Mouse (Mus musculus) midbrain, postnatal 0 days (tissue): ENCODE measurements around the gene Prss57. TPM values are rescaled to one million over a fixed set of nuclear protein-coding genes. Genes with fewer than 3 reads are reported as not detected.

Source experiments
- ATAC-seq: fragments of 200-750 bp; cut with Nextera tagmentation; 2 replicates; pipeline ENCODE4 v1.8.0; 2017; ENCODE audit warnings: moderate number of reproducible peaks, mild to moderate bottlenecking, moderate TSS enrichment, moderate library complexity; ENCODE audit not compliant: low FRiP score
- DNase-seq: peaks from one replicate; pipeline ENCODE4 v3.0.0-alpha.2; 2015; ENCODE audit warnings: low spot score
- H3K27ac ChIP-seq: fragments of 300-500 bp; sonication (generic); 2 replicates; pipeline ENCODE4 v1.5.1; 2014; ENCODE audit warnings: low read depth, mild to moderate bottlenecking, low read length, mixed read lengths
- H3K27me3 ChIP-seq: fragments of 300-500 bp; sonication (generic); 2 replicates; pipeline ENCODE4 v1.6.1; 2014; ENCODE audit warnings: low read length, control low read depth, mixed read lengths; ENCODE audit not compliant: insufficient read depth
- H3K36me3 ChIP-seq: fragments of 300-500 bp; sonication (generic); 2 replicates; pipeline ENCODE4 v1.6.1; 2014; ENCODE audit warnings: low read length, control low read depth, mixed read lengths; ENCODE audit not compliant: insufficient read depth
- H3K4me1 ChIP-seq: fragments of 300-500 bp; sonication (generic); 2 replicates; pipeline ENCODE4 v1.6.1; 2014; ENCODE audit warnings: mild to moderate bottlenecking, control low read depth, antibody characterized with exemption, low read length, mixed read lengths; ENCODE audit not compliant: insufficient read depth
- H3K4me2 ChIP-seq: fragments of 300-500 bp; sonication (generic); 2 replicates; pipeline ENCODE4 v1.6.1; 2014; ENCODE audit warnings: low read depth, mild to moderate bottlenecking, low read length, mixed read lengths; ENCODE audit not compliant: poor library complexity, severe bottlenecking
- H3K4me3 ChIP-seq: fragments of 300-500 bp; sonication (generic); 2 replicates; pipeline ENCODE4 v1.5.1; 2014; ENCODE audit warnings: low read depth, mild to moderate bottlenecking, low read length, moderate library complexity
- H3K9ac ChIP-seq: fragments of 300-500 bp; sonication (generic); replicated peaks from 2 replicates; pipeline ENCODE4 v1.6.1; 2014; ENCODE audit warnings: mild to moderate bottlenecking, low read length, moderate library complexity, mixed read lengths; ENCODE audit not compliant: poor library complexity, severe bottlenecking
- H3K9me3 ChIP-seq: fragments of 300-500 bp; sonication (generic); 2 replicates; pipeline ENCODE4 v1.6.1; 2016; ENCODE audit warnings: low read length, control low read depth
- CTCF ChIP-seq: IDR thresholded peaks from 2 replicates; pipeline ENCODE4 v1.5.1; 2016; ENCODE audit warnings: antibody characterized with exemption, mild to moderate bottlenecking
- WGBS: fragments of 180-500 bp; shearing (Covaris S2); extraction: QIAGEN DNeasy Blood & Tissue Kit; methylation state at CpG from one replicate; pipeline ENCODE4 v1.1.7; 2014; 5-methylcytosine and 5-hydroxymethylcytosine counted together
- polyA plus RNA-seq: library from polyadenylated mRNA; unstranded; fragments of >200 nt; fragmentation: Nextera tagmentation; extraction: Ambion mirVana; gene quantifications from 2 replicates; pipeline ENCODE4 v1.2.1, GENCODE M21; 2015
- total RNA-seq: library from RNA; depleted of rRNA; stranded (reverse); fragments of >200 nt; gene quantifications from 2 replicates; pipeline ENCODE4 v1.2.3, GENCODE M21; 2014

Prss57 gene
- total and polyA plus RNA-seq, 2 experiments from 2014 or later, result 0.09 TPM; not detected in 1

DNA sequence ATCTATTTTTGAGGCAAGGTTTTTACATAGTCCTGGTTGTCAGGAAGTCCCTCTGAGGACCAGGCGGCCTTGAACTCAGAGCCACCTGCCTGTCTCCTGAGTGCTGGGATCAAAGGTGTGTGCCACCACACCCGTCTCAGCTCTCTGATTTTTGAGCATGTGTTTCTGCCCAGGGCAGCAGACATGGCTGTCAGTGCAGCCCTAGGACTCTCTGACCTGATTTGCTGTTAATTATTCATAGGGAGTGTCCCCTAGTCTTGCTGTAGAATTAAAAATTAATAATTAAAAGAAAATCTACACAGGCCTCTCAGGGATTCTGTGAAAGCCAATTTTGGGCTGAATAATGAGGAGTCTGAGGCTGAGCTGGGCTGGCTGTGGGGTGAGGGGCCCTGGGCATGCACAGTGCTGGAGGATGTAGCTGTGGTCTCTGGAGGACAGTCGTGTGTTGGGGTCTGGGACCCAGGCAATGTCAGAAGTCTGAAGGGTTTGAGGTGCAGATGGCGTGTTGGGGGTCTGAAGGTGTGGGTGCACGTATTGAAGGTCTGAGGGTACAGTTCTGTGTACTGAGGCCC, 23.6 kb upstream of the Prss57 start:
- no peak overlapping the region for H3K4me2 ChIP-seq
- no peaks in the 10 kb centered on the region for H3K27me3 ChIP-seq
- peaks cover 47% of the 10 kb centered on the region for H3K36me3 ChIP-seq
- WGBS, result 69% methylated on average over 5 of the region's 5 CpGs
- H3K9ac ChIP-seq, result no peak overlapping the region
- H3K27ac ChIP-seq, result no peak overlapping the region
- H3K4me1 ChIP-seq, result no peaks in the 10 kb centered on the region
- H3K4me3 ChIP-seq, result no peak overlapping the region
- no peak for DNase-seq
- no peak for TF ChIP-seq CTCF
- H3K9me3 ChIP-seq, result no peaks in the 10 kb centered on the region
- ATAC-seq, result no peak

DNA sequence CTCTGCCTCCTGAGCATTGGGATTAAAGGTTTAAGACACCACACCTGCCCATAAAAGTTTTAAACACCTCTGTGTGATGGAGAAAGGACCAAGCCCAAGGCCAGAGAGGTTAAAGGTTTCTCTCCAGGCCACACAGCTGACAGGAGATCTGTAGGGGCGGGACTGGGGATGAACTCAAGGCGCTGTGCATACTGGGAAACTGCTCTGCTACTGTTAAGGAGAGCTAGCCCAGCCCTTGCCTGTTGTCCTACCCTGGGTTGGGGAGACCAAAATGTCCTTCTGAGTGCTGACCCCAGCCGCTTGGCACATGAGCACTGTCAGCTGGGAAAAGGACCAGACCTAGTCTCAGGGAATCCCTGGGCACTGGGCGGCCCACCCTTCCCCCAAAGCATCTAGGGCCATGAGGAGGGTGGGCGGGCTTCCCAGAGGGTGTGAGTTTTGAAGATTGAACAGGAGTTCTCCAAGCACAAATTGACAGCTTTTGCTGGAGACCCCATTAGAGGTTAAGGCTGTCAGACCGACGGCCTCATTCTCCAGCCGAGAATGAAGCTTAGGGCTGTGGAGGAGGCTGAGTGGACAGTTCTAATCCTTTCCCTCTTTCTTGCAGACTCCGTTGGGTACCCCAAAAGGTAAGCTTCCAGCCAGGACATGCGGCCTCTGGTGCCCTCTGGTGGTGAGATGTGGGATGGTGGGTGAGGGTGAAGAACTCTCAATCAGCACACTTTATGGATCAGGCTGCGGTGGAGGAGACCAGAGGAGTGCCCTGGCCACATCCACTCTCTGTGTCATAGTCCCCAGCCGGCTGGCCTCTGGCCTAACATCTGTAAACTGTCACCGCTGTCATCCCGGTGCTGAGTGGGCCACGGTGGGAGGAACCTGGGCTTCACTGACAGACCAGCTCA, 21.2 kb upstream of the Prss57 start:
- Histone ChIP-seq H3K27me3 (no peaks in the 10 kb centered on the region), H3K4me2 (no peak overlapping the region), H3K4me1 (no peaks in the 10 kb centered on the region), H3K36me3 (peaks cover 52% of the 10 kb centered on the region), H3K27ac (no peak overlapping the region), H3K9me3 (no peaks in the 10 kb centered on the region), H3K9ac (no peak overlapping the region), H3K4me3 (no peak overlapping the region)
- DNase-seq (peak; percentile 74), ATAC-seq (peak; percentile 42)
- TF ChIP-seq CTCF, result peak; percentile 97
- WGBS, result 39% methylated on average over 15 of the region's 15 CpGs

DNA sequence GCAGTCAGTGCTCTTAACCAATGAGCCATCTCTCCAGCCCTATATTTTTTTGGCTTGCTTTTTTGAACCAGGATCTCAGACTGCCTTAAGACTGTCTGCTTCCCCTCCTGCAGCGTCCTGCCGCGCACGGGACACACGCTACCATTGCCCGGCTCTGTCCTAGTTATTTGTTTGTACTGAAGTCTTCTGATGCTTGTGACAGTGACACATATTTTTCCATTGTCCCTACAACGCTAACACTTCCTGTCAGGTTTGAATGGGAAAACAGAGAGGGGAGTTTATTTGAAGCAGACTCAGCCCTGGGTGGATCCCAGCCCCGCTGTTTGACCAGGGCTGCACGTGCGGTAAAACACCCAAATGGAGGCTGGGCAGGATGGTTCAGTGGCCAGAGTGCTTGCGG, 18.0 kb upstream of the Prss57 start:
- DNase-seq, result no peak
- WGBS, result 86% methylated on average over 11 of the region's 11 CpGs
- no peaks in the 10 kb centered on the region for H3K27me3 ChIP-seq

DNA sequence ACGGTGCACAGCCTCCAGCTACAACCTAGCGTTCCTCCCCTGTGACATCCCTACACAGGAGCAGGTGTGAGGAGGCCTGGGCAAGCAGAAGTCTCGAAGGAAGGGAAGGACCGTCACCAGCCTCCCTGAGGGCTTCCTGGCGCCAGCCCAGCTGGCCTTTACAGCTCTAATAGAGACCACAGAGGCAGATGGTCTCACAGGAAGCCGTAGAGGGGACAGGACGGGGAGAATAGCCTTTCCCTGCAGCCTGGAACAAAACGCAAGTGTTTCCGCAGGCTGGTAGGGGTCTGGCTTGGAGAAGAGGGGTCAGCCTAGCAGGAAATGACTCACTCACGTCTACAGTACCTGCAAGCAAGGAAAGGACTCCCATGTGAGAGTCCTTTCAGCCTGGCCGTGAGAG, 17.1 kb upstream of the Prss57 start:
- no peak for TF ChIP-seq CTCF
- DNase-seq, result peak; percentile 51
- Histone ChIP-seq H3K4me2 (no peak overlapping the region), H3K27ac (peak overlapping the region; percentile 32; the same call in 1 of the 2 replicates), H3K9me3 (no peaks in the 10 kb centered on the region), H3K9ac (no peak overlapping the region), H3K4me3 (no peak overlapping the region), H3K36me3 (peaks cover 32% of the 10 kb centered on the region), H3K27me3 (no peaks in the 10 kb centered on the region), H3K4me1 (peaks cover 9% of the 10 kb centered on the region)
- 44% methylated on average over 11 of the region's 11 CpGs for WGBS
- no peak for ATAC-seq

More for the DNA sequence above, 18.0 kb upstream of the Prss57 start:
- Histone ChIP-seq H3K36me3 (peaks cover 32% of the 10 kb centered on the region), H3K27ac (no peak overlapping the region), H3K4me2 (no peak overlapping the region), H3K9me3 (no peaks in the 10 kb centered on the region), H3K4me1 (no peaks in the 10 kb centered on the region; the same call in 1 of the 2 replicates), H3K9ac (no peak overlapping the region), H3K4me3 (no peak overlapping the region)
- no peak for TF ChIP-seq CTCF
- ATAC-seq, result no peak

DNA sequence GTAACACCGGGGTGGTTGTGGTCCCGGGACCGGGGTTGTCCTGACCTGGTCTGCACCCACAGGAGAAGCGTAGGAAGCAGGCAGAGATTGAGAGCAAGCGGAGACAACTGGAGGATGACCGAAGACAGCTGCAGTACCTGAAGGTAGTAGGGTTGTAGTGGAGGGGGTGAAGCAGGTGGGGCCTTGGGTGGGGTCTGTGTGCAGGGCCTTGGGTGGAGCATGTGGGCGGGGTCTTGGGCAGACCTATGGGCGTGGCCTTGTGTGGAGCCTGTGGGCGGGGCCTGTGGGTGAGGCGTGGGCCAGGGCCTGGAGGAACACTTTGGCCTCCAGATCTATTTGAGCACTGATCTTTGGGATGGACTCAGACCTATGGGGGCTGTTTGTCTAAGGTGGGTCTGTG, 16.2 kb upstream of the Prss57 start:
- Histone ChIP-seq H3K27me3 (no peaks in the 10 kb centered on the region), H3K4me2 (no peak overlapping the region), H3K4me3 (no peak overlapping the region), H3K36me3 (peaks cover 26% of the 10 kb centered on the region), H3K9ac (no peak overlapping the region), H3K27ac (no peak overlapping the region), H3K4me1 (peaks cover 17% of the 10 kb centered on the region), H3K9me3 (no peaks in the 10 kb centered on the region)
- DNase-seq (no peak), ATAC-seq (no peak)
- no peak for TF ChIP-seq CTCF
- WGBS, result 84% methylated on average over 10 of the region's 10 CpGs

DNA sequence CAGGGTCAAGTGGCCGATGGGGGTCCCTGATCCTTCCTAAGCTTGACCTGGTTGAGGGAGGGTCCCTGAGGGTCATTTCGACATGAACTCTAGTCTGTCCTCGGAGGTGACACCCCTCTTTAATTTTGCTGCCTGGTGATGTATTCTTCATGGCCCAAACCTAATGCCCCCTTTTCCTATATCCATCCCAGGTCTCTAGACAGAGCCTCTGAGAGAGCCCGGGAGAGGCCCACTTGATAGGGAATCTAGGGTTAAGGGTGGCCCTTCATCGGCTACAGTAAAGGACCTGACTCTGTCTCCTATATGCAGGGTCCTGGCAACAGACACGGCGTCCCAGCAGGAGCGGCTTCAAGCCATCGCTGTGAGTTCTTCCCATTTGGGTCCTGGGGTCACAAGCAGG, 15.6 kb upstream of the Prss57 start:
- no peak for DNase-seq
- TF ChIP-seq CTCF, result no peak
- Histone ChIP-seq H3K9ac (no peak overlapping the region), H3K4me2 (no peak overlapping the region), H3K36me3 (peaks cover 23% of the 10 kb centered on the region), H3K4me3 (no peak overlapping the region), H3K27me3 (no peaks in the 10 kb centered on the region), H3K27ac (no peak overlapping the region), H3K4me1 (peaks cover 19% of the 10 kb centered on the region), H3K9me3 (no peaks in the 10 kb centered on the region)
- ATAC-seq, result no peak
- 87% methylated on average over 9 of the region's 9 CpGs for WGBS
